Mouse (Mus musculus) forebrain, embryonic 10.5 days (tissue): ENCODE measurements around the gene Gm10644. TPM values are rescaled to one million over a fixed set of nuclear protein-coding genes. Genes with fewer than 3 reads are reported as not detected.
A peak's percentile ranks its signal among the peaks of the same experiment; 100 is the strongest.

ENCODE experiments used
- DNase-seq: peaks from one replicate; pipeline ENCODE4 v3.0.0-alpha.2; 2017; ENCODE audit warnings: low spot score; ENCODE audit errors: extremely low spot score
- H3K27ac ChIP-seq: fragments of 300-500 bp; sonication (generic); 2 replicates; pipeline ENCODE4 v1.5.1; 2016; ENCODE audit warnings: mild to moderate bottlenecking
- H3K27me3 ChIP-seq: fragments of 300-500 bp; sonication (generic); 2 replicates; pipeline ENCODE4 v1.6.1; 2016; ENCODE audit warnings: mild to moderate bottlenecking; ENCODE audit not compliant: poor library complexity, severe bottlenecking
- H3K36me3 ChIP-seq: fragments of 300-500 bp; sonication (generic); replicated peaks from 2 replicates; pipeline ENCODE4 v1.6.1; 2016; ENCODE audit warnings: mild to moderate bottlenecking, moderate library complexity
- H3K4me1 ChIP-seq: fragments of 300-500 bp; sonication (generic); 2 replicates; pipeline ENCODE4 v1.6.1; 2016
- H3K4me3 ChIP-seq: fragments of 300-500 bp; sonication (generic); 2 replicates; pipeline ENCODE4 v1.5.1; 2016; ENCODE audit warnings: mild to moderate bottlenecking, moderate library complexity
- H3K9me3 ChIP-seq: fragments of 300-500 bp; sonication (generic); 2 replicates; pipeline ENCODE4 v1.6.1; 2016; ENCODE audit warnings: mild to moderate bottlenecking, moderate library complexity
- WGBS: fragments of 180-500 bp; shearing (Covaris S2); methylation state at CpG from one replicate; pipeline ENCODE4 v1.1.7; 2016; 5-methylcytosine and 5-hydroxymethylcytosine counted together
- polyA plus RNA-seq: library from polyadenylated mRNA; unstranded; fragments of >200 nt; fragmentation: Nextera tagmentation; extraction: Ambion mirVana; gene quantifications from 2 replicates; pipeline ENCODE4 v1.2.1, GENCODE M21; 2016

Gm10644 gene
- polyA plus RNA-seq, 1 experiment from 2014 or later: 0.94 TPM

DNA sequence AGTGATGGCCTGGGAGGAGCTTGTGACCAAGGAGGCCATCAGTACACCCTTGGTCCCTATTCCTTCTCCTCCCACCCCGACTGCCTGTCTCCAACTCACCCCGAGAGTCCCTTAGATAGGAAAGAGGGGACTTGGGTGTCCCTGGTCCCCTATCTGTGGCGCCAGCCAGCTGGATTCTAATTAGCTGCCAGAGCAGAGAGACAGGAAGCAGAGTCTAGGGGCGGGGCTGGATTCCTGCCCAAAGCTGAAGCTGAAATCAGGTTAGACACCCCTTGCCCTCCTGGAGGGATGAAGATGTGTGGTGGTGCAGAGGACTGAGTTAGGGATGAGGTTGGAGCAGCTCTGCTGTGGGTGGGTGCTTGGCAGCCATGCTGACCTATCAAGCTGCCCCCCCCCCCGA lies 40.1 kb downstream of the Gm10644 start:
- H3K27ac ChIP-seq: no peak overlapping the region
- H3K4me1 ChIP-seq: peaks cover 15% of the 10 kb centered on the region
- no peak overlapping the region for H3K4me3 ChIP-seq
- H3K9me3 ChIP-seq: no peaks in the 10 kb centered on the region
- peaks cover 41% of the 10 kb centered on the region for H3K36me3 ChIP-seq
- WGBS: 70% methylated on average over 5 of the region's 5 CpGs
- DNase-seq: no peak
- no peaks in the 10 kb centered on the region for H3K27me3 ChIP-seq

DNA sequence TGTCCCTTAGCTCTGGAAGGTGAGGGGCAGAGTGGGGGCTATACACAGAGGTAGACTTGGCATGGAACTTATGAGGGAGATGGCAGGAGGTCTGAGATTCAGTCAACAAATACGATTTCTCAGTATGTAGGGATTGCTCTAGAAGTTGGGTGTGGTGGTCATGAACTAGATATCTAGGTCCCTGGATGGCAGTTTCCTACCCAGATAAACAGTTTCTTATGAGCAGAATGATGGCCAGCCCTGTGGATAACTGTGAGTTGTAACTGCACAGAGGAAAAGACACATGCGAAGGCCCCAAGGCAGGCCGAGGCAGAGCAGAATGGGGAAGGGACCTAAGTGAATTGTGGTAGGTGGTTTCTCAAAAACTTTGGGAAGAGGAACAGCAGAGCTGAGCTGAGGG lies 40.8 kb downstream of the Gm10644 start:
- no peak overlapping the region for H3K27ac ChIP-seq
- 90% methylated on average over 3 of the region's 3 CpGs for whole genome bisulfite sequencing

DNA sequence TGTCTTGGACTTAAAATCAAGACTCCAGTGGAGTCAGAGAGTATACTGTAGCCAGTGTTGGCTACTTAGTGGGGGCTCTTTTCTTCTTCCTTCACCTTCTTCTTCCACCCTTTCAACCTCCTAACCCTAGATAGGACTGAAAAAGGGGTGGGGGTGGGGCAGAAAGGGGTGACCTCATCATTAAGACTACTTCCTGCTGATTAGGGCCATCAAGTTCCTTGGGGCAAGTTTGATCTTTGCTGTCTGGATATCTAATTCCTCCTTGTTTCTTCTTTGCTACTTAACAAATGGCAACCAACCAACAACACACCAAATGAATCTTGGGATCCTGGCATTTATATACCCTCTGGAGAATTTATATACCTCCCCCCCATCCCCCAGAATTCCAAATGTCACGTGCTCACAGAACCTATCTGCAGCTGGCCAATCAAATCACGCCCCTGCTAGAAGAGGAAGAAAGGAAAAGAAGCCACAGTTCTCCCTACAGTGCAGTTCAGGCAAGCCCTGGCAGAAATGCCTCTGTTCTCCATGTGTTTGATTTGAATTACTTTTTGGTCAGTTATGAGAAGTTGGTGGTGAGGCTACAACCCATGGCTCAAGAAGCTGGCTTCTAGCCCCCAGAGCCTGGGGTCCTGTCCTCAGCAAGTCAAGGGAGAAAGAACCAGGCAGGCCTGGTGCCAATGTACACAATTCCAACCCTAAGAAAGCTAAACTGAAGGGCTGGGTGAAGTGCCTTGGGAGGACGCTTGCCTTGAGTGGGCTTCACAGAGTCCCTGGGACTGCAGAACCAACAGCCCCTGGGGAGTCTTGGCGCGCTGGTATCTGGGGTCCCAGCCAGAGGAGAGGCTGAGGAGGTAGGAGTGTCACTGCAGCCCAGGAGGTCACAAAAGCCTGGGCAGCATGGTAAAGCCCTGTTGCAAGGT lies 42.9 kb downstream of the Gm10644 start:
- H3K36me3 ChIP-seq: peaks cover 31% of the 10 kb centered on the region
- H3K27ac ChIP-seq: no peak overlapping the region
- no peak for DNase-seq
- H3K27me3 ChIP-seq: no peaks in the 10 kb centered on the region
- no peaks in the 10 kb centered on the region for H3K9me3 ChIP-seq
- 83% methylated on average over 5 of the region's 5 CpGs for WGBS
- peaks cover 30% of the 10 kb centered on the region for H3K4me1 ChIP-seq
- H3K4me3 ChIP-seq: no peak overlapping the region

More for the DNA sequence above, 40.8 kb downstream of the Gm10644 start:
- no peak for DNase-seq
- H3K9me3 ChIP-seq: no peaks in the 10 kb centered on the region
- H3K36me3 ChIP-seq: peaks cover 41% of the 10 kb centered on the region
- no peak overlapping the region for H3K4me3 ChIP-seq
- no peaks in the 10 kb centered on the region for H3K27me3 ChIP-seq
- peaks cover 21% of the 10 kb centered on the region for H3K4me1 ChIP-seq

DNA sequence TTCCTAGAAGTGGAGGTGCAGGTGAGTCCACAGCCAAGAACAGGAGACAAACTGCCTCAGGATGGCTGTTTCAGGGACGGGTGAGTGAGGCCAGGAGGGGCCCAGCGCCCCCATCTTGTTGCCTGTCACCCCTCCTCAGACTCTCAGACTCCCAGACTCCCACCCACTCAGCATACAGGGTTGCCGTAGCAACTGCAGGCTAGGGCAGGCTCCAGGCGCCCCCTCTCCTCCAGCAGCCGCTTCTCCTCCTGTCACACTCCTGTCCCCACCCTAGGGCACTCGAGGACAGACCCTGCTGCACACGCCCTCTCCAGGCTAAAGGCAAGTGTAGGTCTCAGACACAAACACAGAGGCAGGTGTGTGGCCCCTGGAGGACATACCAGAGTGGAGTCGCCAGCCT lies 45.7 kb downstream of the Gm10644 start:
- WGBS: 58% methylated on average over 8 of the region's 8 CpGs
- Histone ChIP-seq H3K27ac (0 out of 2 replicates have a peak overlapping the region, but pooled peaks have one; percentile 20), H3K36me3 (peaks cover 35% of the 10 kb centered on the region)

DNA sequence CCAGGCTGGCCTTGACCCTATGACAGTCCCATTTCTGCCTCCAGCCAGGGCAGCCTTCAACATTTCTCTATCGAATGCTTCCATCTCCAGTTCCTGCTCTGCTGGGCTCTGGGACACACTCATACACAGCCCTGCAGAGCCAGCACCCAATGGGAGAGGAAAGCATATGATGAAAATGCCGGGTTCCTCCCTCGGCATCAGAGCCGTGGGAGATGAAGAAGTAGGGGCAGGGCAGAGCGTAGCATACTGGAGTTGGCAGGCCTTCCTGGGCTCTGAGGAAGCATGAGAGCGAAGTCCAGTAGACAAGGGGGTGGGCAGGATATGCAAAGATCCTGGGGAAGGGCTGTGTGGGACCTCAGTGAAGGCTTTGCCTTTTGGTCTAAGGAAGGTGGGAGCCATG lies 46.4 kb downstream of the Gm10644 start:
- no peaks in the 10 kb centered on the region for H3K9me3 ChIP-seq
- peaks cover 35% of the 10 kb centered on the region for H3K36me3 ChIP-seq
- H3K27ac ChIP-seq: no peak overlapping the region
- 91% methylated on average over 6 of the region's 6 CpGs for WGBS
- H3K4me3 ChIP-seq: no peak overlapping the region
- no peaks in the 10 kb centered on the region for H3K27me3 ChIP-seq
- peaks cover 38% of the 10 kb centered on the region for H3K4me1 ChIP-seq
- no peak for DNase-seq

More for the DNA sequence above, 45.7 kb downstream of the Gm10644 start:
- no peaks in the 10 kb centered on the region for H3K27me3 ChIP-seq
- H3K4me3 ChIP-seq: no peak overlapping the region
- DNase-seq: no peak
- H3K4me1 ChIP-seq: peaks cover 31% of the 10 kb centered on the region
- no peaks in the 10 kb centered on the region for H3K9me3 ChIP-seq

DNA sequence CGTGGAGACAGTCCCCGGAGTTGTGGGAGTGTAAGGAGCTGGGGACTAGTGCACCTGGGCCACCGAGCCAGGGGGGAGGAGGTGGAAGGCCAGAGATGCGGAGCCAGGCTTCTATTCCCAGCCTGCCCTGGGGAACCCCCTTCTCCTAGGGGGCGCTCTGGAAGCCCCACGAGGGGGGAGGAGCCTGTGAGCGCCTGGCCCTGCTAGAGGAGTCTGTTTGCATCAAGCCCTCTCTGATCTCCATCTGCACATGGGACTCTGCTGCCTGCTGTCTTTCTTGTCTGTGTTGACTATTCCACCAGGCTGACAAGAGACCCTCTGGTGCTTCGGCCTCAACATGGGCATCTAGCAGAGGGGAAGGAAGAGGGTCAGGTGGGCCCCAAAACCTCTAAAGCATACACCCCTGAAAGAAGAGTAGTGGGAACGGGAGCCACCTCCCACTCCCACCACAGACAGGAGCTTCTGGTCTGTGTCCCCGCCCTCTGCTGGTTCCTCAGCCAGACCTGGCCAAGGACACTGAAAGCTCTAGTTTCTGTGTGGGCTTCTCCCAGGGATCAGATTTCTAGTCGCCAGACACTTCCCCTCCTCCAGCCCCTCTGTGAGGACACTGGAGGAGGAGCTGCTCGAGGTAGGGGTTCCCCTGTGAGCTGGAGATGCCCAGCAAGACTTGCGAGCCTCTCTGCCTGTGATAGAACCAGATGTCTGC lies 51.9 kb downstream of the Gm10644 start:
- Histone ChIP-seq H3K4me3 (peak overlapping the region; percentile 93), H3K36me3 (peaks cover 21% of the 10 kb centered on the region), H3K27ac (peak overlapping the region; percentile 66), H3K9me3 (no peaks in the 10 kb centered on the region), H3K27me3 (peaks cover 2% of the 10 kb centered on the region), H3K4me1 (peaks cover 64% of the 10 kb centered on the region)
- DNase-seq: peak; percentile 45
- 10% methylated on average over 13 of the region's 13 CpGs for WGBS

DNA sequence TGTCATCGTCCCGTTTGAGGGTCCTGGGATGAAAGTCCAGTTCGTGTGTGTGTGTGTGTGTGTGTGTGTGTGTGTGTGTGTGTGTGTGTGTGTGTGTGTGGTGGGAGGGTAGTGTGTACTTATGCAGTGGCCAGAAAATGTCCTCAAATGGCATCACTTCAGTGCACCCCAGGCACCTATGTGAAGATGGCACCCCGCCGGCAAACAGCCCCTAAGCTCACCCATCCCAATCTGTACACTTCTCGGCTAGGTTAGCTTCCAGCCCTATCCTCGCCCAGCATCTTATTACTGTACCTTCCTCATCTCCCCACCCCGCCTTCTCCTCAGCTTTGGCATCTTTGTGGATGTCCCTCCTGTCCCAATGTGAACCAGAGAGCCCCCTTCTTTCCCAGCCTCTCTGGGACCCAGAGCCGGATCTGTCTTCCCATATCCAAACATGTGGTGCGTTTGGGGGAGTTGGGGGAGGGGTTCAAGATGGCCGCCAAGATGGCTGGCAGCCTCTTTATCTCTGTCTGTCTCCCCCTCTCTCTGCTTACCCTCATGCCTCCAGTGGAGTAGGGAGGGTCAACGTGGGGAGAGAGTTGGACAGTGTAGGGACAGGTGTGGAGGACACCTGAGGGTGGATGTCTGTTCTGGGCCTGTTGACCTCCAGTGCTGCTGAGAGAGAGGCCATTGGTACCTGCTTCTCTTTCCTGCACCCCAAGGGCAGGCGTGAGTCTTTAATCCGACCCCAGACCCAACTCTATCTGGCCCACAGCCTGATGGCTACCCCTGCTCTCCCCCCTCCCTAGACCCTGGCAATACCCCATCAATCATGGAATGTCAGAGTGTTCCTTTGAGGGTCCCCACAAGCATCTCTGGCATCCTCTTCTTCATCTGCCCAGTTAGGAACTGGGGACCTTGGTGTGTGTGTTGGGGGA lies 53.2 kb downstream of the Gm10644 start:
- peaks cover 74% of the 10 kb centered on the region for H3K4me1 ChIP-seq
- WGBS: 16% methylated on average over 14 of the region's 14 CpGs
- peaks cover 18% of the 10 kb centered on the region for H3K36me3 ChIP-seq
- peak; percentile 21 for DNase-seq
- H3K4me3 ChIP-seq: peak overlapping the region; percentile 93
- H3K27ac ChIP-seq: peak overlapping the region; percentile 95
- peaks cover 14% of the 10 kb centered on the region for H3K27me3 ChIP-seq
- no peaks in the 10 kb centered on the region for H3K9me3 ChIP-seq

DNA sequence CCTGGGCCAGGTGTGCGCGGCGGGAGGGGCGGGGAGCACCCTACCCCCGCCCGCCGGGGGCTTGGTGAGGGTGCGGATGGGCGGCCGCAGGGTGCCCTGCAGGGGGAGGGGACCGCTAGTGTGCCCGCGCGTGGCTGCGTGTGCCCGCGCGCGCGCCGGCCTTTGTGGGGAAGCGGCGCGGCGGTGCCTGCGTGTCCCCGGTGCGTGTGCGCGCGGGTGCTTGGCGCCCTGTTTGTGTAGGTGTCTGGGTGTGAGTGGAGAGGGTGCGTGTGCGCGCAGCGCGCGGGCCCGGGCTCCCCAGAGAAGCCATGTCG lies 54.1 kb downstream of the Gm10644 start:
- H3K9me3 ChIP-seq: no peaks in the 10 kb centered on the region
- WGBS: under 1% methylated on average over 40 of the region's 40 CpGs
- H3K36me3 ChIP-seq: peaks cover 10% of the 10 kb centered on the region
- DNase-seq: peak; percentile 21
- peaks cover 24% of the 10 kb centered on the region for H3K27me3 ChIP-seq
- peaks cover 78% of the 10 kb centered on the region for H3K4me1 ChIP-seq
- H3K4me3 ChIP-seq: peak overlapping the region; percentile 93
- peak overlapping the region; percentile 95 for H3K27ac ChIP-seq

DNA sequence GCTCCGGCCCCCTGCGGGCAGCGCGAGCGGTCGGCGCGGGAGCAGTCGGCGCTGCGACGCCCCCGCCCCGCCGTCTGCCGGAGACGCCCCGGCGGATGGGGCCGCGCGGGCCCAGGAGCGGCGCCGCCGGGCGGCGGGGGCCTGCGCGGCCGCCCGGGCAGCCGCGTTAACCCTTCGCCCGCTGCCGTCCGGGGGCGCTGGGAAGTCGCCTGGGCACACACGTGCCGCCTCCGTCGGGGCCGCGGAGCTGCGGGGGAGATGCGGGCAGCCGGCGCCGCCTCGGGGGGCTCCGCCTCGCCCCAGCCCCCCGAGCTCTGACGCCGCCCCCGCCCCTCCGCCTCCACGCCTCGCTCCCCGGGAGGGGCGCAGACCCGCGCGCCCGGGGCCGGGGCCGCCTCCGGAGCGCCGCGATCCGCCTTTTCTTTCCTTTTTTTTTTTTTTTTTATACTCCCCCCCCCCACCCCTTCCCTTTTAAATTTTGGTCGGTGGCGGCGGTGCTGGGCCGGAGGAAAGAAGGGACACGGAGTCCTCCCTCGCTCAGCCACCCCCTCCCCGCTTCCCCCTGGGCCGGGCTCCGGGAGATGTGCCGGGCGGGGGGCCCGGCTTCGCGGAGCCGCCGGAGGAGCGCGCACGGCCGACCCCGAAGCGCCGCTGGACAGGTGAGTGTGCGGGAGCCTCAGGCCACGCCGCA lies 54.6 kb downstream of the Gm10644 start:
- H3K27me3 ChIP-seq: peaks cover 29% of the 10 kb centered on the region
- WGBS: 0% methylated on average over 91 of the region's 100 CpGs
- H3K4me3 ChIP-seq: peak overlapping the region; percentile 93
- peak; percentile 26 for DNase-seq
- H3K4me1 ChIP-seq: peaks cover 79% of the 10 kb centered on the region
- H3K36me3 ChIP-seq: peaks cover 5% of the 10 kb centered on the region
- no peaks in the 10 kb centered on the region for H3K9me3 ChIP-seq
- H3K27ac ChIP-seq: peak overlapping the region; percentile 95

DNA sequence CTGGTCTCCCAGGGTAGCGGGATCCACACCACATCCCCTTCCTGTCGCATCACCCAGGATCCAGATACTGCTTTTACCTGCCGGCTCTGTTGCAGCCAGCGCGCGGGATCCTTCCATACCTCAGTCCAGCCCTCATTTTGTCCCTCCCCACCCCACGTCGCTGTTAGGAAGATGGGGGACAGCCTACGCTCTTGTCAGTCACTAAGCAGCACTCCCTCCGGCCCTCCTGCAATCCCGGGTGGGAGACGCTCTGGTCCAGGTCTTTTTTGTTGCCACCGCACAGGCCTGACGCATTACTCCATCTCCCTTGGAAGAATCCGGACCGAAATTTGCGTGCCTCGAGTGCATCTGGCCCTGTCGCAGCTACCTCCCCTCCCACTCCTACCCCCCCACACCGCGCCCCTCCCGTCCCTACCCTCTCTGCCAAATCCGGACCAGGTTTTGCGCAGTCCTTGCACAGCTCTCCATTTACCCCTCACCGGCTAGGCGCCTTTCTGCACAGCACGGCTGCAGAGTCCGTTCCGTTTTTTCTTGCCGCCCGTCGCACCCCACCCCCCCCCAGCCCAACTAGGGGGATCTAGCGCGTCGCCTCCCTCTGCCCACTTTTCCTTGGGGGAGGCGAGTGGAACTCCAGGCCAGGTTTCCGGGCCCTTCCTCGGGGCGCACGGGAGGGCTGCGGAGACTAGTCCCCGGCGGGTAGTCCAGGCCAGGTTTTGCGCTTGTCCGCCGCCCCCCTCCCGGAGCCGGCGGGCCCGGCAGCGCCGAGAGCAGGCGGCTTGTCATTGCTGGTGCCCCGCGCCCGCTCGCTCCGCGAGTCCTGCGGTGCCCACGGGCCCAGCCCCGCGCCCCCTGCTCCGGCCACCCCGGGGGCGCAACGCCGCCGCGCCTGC lies 55.4 kb downstream of the Gm10644 start, which contains the start of gene Adgrl1:
Gene Adgrl1, plus strand, starts transcription at position 743 of the 890 bp plus-strand sequence.
- under 1% methylated on average over 69 of the region's 70 CpGs for WGBS
- Histone ChIP-seq H3K4me3 (peak within 1 kb of the TSS; percentile 93), H3K27me3 (peaks cover 37% of the 10 kb centered on the region), H3K36me3 (no peaks in the 10 kb centered on the region), H3K4me1 (peaks cover 71% of the 10 kb centered on the region), H3K9me3 (no peaks in the 10 kb centered on the region), H3K27ac (peak within 1 kb of the TSS; percentile 95)
- peak; percentile 95 for DNase-seq

DNA sequence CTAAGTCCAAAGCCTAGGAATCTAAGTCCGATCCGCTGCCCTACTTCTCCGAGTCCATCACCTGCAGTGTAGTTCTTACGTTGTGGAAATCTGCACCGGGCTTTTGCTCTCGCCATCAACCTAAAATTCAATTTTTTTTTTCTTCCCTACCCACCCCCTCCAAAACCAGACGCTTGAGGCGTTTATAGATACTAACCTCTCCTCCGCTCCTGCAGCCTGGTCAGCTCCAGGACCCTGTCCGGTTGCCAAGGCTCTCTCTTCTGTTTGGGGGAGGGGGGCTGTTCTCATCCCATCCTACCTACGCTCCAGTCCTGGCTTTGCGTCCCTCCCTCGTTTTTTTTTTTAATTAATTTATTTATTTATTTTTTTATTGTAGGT lies 56.0 kb downstream of the Gm10644 start:
- DNase-seq: peak; percentile 71
- H3K4me1 ChIP-seq: peaks cover 65% of the 10 kb centered on the region

More for the DNA sequence above, 56.0 kb downstream of the Gm10644 start:
- Histone ChIP-seq H3K9me3 (no peaks in the 10 kb centered on the region), H3K27me3 (peaks cover 43% of the 10 kb centered on the region), H3K36me3 (no peaks in the 10 kb centered on the region), H3K27ac (peak overlapping the region; percentile 95), H3K4me3 (peak overlapping the region; percentile 93)
- WGBS: under 1% methylated on average over 13 of the region's 13 CpGs
